Comparison of ENCODE assay signal across 30 mouse cellular contexts in genomic region chr9:60787517-60788110, GRCm38 (mm10). TPM values are rescaled to one million over a fixed set of nuclear protein-coding genes. Genes with fewer than 3 reads are reported as not detected.
DNase-seq lines count a peak whose midpoint lies in the region; ATAC-seq lines count a peak whose summit lies in the region.
"Had no signal": no experiment of that assay in that cellular context is flagged by ENCODE, and none has a peak within 500 bp of the region (broad histone marks: within the 10 kb centered on the region; RNA-seq: fewer than 3 reads in every experiment).

No protein-coding gene starts in this region.

- DNase-seq in embryo, embryonic 9.5 days (ENCODE audit: extremely low spot score): peak; percentile 29
- DNase-seq in embryo, embryonic 10 days (ENCODE audit: low spot score): no peak
- no peak for DNase-seq in heart, adult 9 months (ENCODE audit: low spot score in 2 of 2)
- peak; percentile 66 for DNase-seq in midbrain, embryonic 11.5 days (ENCODE audit: low spot score, missing footprints)
- DNase-seq: adrenal gland, adult 8-10 months; cerebellum, adult 8-10 months; cerebellum, postnatal 36 days; embryo, embryonic 11 days; gastrocnemius, adult 2 months; kidney, adult 8-10 months; kidney, postnatal 4 days; layer of hippocampus, postnatal 36 days; left cerebral cortex, postnatal 4 days; liver, postnatal 0 days; lung, postnatal 10 days; thymus, postnatal 4 days had no signal

- no peak overlapping the region for H3K4me3 ChIP-seq in heart, embryonic 16.5 days (ENCODE audit: low read length)
- H3K4me3 ChIP-seq in midbrain, embryonic 11.5 days (ENCODE audit: low read depth, low read length): no peak overlapping the region
- H3K4me3 ChIP-seq in midbrain, embryonic 13.5 days (replicated peaks): no peak overlapping the region
- H3K4me3 ChIP-seq in forebrain, embryonic 13.5 days: no peak overlapping the region
- H3K4me3 ChIP-seq: embryonic facial prominence, embryonic 13.5 days; forebrain, embryonic 10.5 days; gastrocnemius, adult 2 months; liver, embryonic 12.5 days; neural tube, embryonic 13.5 days had no signal

- H3K4me2 ChIP-seq in heart, embryonic 16.5 days (ENCODE audit: low read depth, low read length): no peak overlapping the region
- no peak overlapping the region for H3K4me2 ChIP-seq in midbrain, embryonic 11.5 days
- no peak overlapping the region for H3K4me2 ChIP-seq in midbrain, embryonic 13.5 days (replicated peaks)
- H3K4me2 ChIP-seq in forebrain, embryonic 13.5 days: no peak overlapping the region
- H3K4me2 ChIP-seq: embryonic facial prominence, embryonic 13.5 days; liver, embryonic 12.5 days; neural tube, embryonic 13.5 days had no signal

- no peaks in the 10 kb centered on the region for H3K27me3 ChIP-seq in heart, embryonic 16.5 days (ENCODE audit: control insufficient read depth, insufficient read depth, low read length)
- no peaks in the 10 kb centered on the region for H3K27me3 ChIP-seq in midbrain, embryonic 11.5 days (ENCODE audit: control insufficient read depth, insufficient read depth, low read length)
- peaks cover 6% of the 10 kb centered on the region; the same call in 1 of the 2 replicates for H3K27me3 ChIP-seq in midbrain, embryonic 13.5 days
- H3K27me3 ChIP-seq in forebrain, embryonic 13.5 days: peaks cover 3% of the 10 kb centered on the region
- H3K27me3 ChIP-seq: CH12.LX; embryonic facial prominence, embryonic 13.5 days had no signal

- H3K27ac ChIP-seq in heart, embryonic 16.5 days (ENCODE audit: low read length): no peak overlapping the region; the same call in 1 of the 2 replicates
- no peak overlapping the region for H3K27ac ChIP-seq in midbrain, embryonic 11.5 days (ENCODE audit: low read depth, low read length)
- no peak overlapping the region for H3K27ac ChIP-seq in midbrain, embryonic 13.5 days
- H3K27ac ChIP-seq in forebrain, embryonic 13.5 days: no peak overlapping the region
- H3K27ac ChIP-seq: embryonic facial prominence, embryonic 13.5 days; forebrain, embryonic 10.5 days; gastrocnemius, adult 2 months; kidney, postnatal 0 days; liver, embryonic 12.5 days; macrophage; neural tube, embryonic 13.5 days had no signal

- H3K36me3 ChIP-seq in heart, embryonic 16.5 days (ENCODE audit: control insufficient read depth, insufficient read depth): no peaks in the 10 kb centered on the region
- no peaks in the 10 kb centered on the region for H3K36me3 ChIP-seq in midbrain, embryonic 11.5 days (ENCODE audit: control insufficient read depth, insufficient read depth, low read length)
- H3K36me3 ChIP-seq in midbrain, embryonic 13.5 days: no peaks in the 10 kb centered on the region
- no peaks in the 10 kb centered on the region for H3K36me3 ChIP-seq in forebrain, embryonic 13.5 days (ENCODE audit: poor library complexity, severe bottlenecking)
- H3K36me3 ChIP-seq: embryonic facial prominence, embryonic 13.5 days; forebrain, embryonic 10.5 days; liver, embryonic 12.5 days; neural tube, embryonic 13.5 days had no signal

- H3K9me3 ChIP-seq in heart, embryonic 16.5 days (replicated peaks; ENCODE audit: control insufficient read depth, low read length): no peaks in the 10 kb centered on the region
- no peaks in the 10 kb centered on the region for H3K9me3 ChIP-seq in midbrain, embryonic 11.5 days (ENCODE audit: control insufficient read depth, low read length)
- H3K9me3 ChIP-seq in midbrain, embryonic 13.5 days: no peaks in the 10 kb centered on the region
- no peaks in the 10 kb centered on the region for H3K9me3 ChIP-seq in forebrain, embryonic 13.5 days (replicated peaks)
- H3K9me3 ChIP-seq: embryonic facial prominence, embryonic 13.5 days; forebrain, embryonic 10.5 days; liver, embryonic 12.5 days; neural tube, embryonic 13.5 days had no signal

- H3K9ac ChIP-seq in heart, embryonic 16.5 days (ENCODE audit: low read length): no peak overlapping the region
- no peak overlapping the region for H3K9ac ChIP-seq in midbrain, embryonic 11.5 days (ENCODE audit: low read length)
- H3K9ac ChIP-seq in midbrain, embryonic 13.5 days (replicated peaks): no peak overlapping the region
- no peak overlapping the region for H3K9ac ChIP-seq in forebrain, embryonic 13.5 days
- H3K9ac ChIP-seq: embryonic facial prominence, embryonic 13.5 days; liver, embryonic 12.5 days; liver, postnatal 0 days; neural tube, embryonic 13.5 days had no signal

- peaks cover 2% of the 10 kb centered on the region; the same call in 1 of the 2 replicates for H3K4me1 ChIP-seq in heart, embryonic 16.5 days (ENCODE audit: control insufficient read depth, insufficient read depth, low read length)
- no peaks in the 10 kb centered on the region for H3K4me1 ChIP-seq in midbrain, embryonic 11.5 days (ENCODE audit: control insufficient read depth, insufficient read depth, low read length)
- H3K4me1 ChIP-seq in midbrain, embryonic 13.5 days (replicated peaks): no peaks in the 10 kb centered on the region
- 0 out of 2 replicates have a peak, but pooled peaks cover 4% of the 10 kb centered on the region for H3K4me1 ChIP-seq in forebrain, embryonic 13.5 days
- H3K4me1 ChIP-seq: embryonic facial prominence, embryonic 13.5 days; forebrain, embryonic 10.5 days; liver, embryonic 12.5 days; neural tube, embryonic 13.5 days had no signal

- ATAC-seq in heart, embryonic 16.5 days (replicated peaks; ENCODE audit: extremely low read depth, insufficient read depth, low FRiP score): 0 out of 2 replicates have a peak, but pooled peaks have one; percentile 18
- ATAC-seq in midbrain, embryonic 11.5 days (ENCODE audit: low FRiP score): no peak
- ATAC-seq in midbrain, embryonic 13.5 days: no peak
- no peak for ATAC-seq in monocyte, adult 5-6 weeks (replicated peaks; ENCODE audit: insufficient number of reproducible peaks, low FRiP score, low TSS enrichment, poor library complexity, severe bottlenecking)
- no peak for ATAC-seq in forebrain, embryonic 13.5 days
- ATAC-seq: forebrain, embryonic 16.5 days; hindbrain, embryonic 16.5 days; liver, embryonic 12.5 days; liver, postnatal 0 days; midbrain, embryonic 16.5 days had no signal

- whole genome bisulfite sequencing in heart, embryonic 16.5 days: 5% methylated on average over 2 of the region's 2 CpGs
- WGBS in midbrain, embryonic 11.5 days: 46% methylated on average over 2 of the region's 2 CpGs
- 43% methylated on average over 2 of the region's 2 CpGs for WGBS in midbrain, embryonic 13.5 days
- 45% methylated on average over 2 of the region's 2 CpGs for WGBS in forebrain, embryonic 13.5 days

RNA-seq across cellular contexts. Expression of gene Uaca, which starts 6.7 kb away (rescaled TPM):
- 28.8 and 29.6 TPM in 2 replicates for polyA plus RNA-seq in heart, embryonic 16.5 days (2015; fragmentation: Nextera tagmentation; extraction: Ambion mirVana)
- 26.7 and 27.9 TPM in 2 replicates for polyA plus RNA-seq in midbrain, embryonic 11.5 days (2014; fragmentation: Nextera tagmentation; extraction: Ambion mirVana)
- polyA plus RNA-seq in midbrain, embryonic 13.5 days (2015; fragmentation: Nextera tagmentation; extraction: Ambion mirVana): 17.5 and 22.0 TPM in 2 replicates
- total RNA-seq in monocyte, adult 5-6 weeks (2017): 0.43 TPM in 1 of 3 replicates, not detected in the others
- polyA plus RNA-seq in forebrain, embryonic 13.5 days (2015; fragmentation: Nextera tagmentation; extraction: Ambion mirVana): 17.6 and 21.0 TPM in 2 replicates

Comparison
In these comparisons a context has a peak if more than half of its experiments do, and no peak if none do; other contexts are left out.
1. DNase-seq: peak in embryo, embryonic 9.5 days (single experiment) and midbrain, embryonic 11.5 days (single experiment); none in embryo, embryonic 10 days (single experiment) and heart, adult 9 months (0 of 2).